In the genomic region with DNA sequence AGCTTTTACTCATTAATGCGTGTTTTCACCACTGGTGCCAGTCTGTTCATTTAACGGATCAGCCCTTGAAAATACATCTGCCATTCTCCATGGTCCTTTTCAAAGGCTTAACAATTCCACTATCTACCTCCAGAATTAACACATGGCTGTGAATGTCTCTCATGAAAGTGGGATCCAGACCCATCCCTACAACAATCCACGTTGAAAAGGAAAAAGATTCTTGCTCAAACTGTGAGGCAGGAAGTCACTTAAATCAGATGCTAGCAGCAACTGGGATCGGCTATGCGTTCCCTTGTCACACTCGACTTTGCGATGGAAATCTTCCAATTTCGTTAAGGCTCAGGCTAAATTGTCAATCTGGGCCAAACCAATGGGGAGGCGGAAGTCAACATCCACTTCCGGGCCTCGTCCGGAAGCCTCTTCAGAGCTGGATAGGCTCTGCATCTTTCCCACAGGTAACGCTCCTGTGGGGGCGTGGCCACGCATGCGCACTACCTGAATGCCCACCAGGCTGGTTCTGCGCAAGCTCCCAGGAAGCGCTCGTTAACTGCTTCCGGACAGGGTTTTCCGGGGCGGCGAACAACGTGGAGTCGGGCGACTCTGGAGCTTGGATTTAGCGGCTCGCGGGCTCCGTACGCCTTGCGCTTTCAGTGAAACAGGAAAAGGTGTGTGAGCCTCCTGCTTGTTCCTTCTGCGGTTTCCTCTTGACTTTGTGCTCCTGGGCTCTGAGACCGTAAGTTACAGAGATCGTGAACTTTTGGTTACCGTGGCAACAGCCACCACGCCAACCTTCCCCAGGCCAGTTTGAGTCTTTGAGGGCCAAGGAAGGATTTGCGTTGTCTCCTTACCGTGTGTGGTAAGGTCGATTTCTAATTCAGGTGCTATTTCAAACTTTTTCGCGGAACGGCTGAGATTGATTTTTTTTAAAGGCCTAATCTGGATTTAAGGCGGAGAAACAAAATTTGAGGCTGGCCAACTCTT, we compare ENCODE assay signal across 8 mouse cellular contexts. TPM values are rescaled to one million over a fixed set of nuclear protein-coding genes. Genes with fewer than 3 reads are reported as not detected.
DNase-seq lines count a peak whose midpoint lies in the region; ATAC-seq and TF ChIP-seq lines count a peak whose summit lies in the region.

A gene (plus strand): TSS at position 556 of the 981 bp plus-strand sequence.

- H3K4me1 ChIP-seq in cortical plate, adult 2 months (ENCODE audit: control insufficient read depth, insufficient read depth, low read length) = peaks cover 3% of the 10 kb centered on the region; the same call in 1 of the 2 replicates
- H3K4me1 ChIP-seq in megakaryocyte, embryonic 14.5 days = peaks cover 44% of the 10 kb centered on the region

- H3K27me3 ChIP-seq in megakaryocyte, embryonic 14.5 days (replicated peaks) = no peaks in the 10 kb centered on the region

- H3K36me3 ChIP-seq in megakaryocyte, embryonic 14.5 days (replicated peaks; ENCODE audit: low read length) = peaks cover 10% of the 10 kb centered on the region

- DNase-seq in gastrocnemius, adult 8-10 months (ENCODE audit: low spot score in 2 of 2) = peak; percentile 61 to 85
- peak; percentile 81 for DNase-seq in hindlimb bud, embryonic 11.5 days (ENCODE audit: extremely low spot score, low read depth, low spot score)
- DNase-seq in left cerebral cortex, adult 8-10 months (ENCODE audit: low spot score in 2 of 2) = peak; percentile 75 to 92
- DNase-seq in right cerebral cortex, postnatal 10 days (ENCODE audit: low spot score in 2 of 2) = peak; percentile 96 to 97
- DNase-seq in urinary bladder, postnatal 25 days (ENCODE audit: low spot score) = peak; percentile 87

- TF ChIP-seq CTCF in cortical plate, adult 2 months (IDR thresholded peaks at IDR 0.05; ENCODE audit: extremely low read depth, insufficient read depth, low read length) = no peak

- TF ChIP-seq POLR2A in cortical plate, adult 2 months (IDR thresholded peaks at IDR 0.05; ENCODE audit: extremely low read depth, insufficient read depth, low read length) = no peak

- ATAC-seq in activated CD4-positive, CD25-positive, alpha-beta regulatory T cell, adult 4 months = peak; percentile 98

- peak within 1 kb of the TSS; percentile 93 for H3K4me3 ChIP-seq in cortical plate, adult 2 months (ENCODE audit: insufficient read depth, low read length)
- peak within 1 kb of the TSS; percentile 94 for H3K4me3 ChIP-seq in megakaryocyte, embryonic 14.5 days (replicated peaks)

- peaks cover 4% of the 10 kb centered on the region; the same call in 1 of the 2 replicates for H3K9me3 ChIP-seq in megakaryocyte, embryonic 14.5 days

- H3K27ac ChIP-seq in cortical plate, adult 2 months (ENCODE audit: insufficient read depth, low read length) = no peak within 1 kb of the TSS

RNA-seq across cellular contexts. Expression of the gene that starts here (rescaled TPM):
- 10 to 100 TPM; 21.3 to 26.9 TPM for polyA plus RNA-seq in activated CD4-positive, CD25-positive, alpha-beta regulatory T cell, adult 4 months (2017; shearing (Covaris generic))
- polyA plus RNA-seq in cortical plate, adult 2 months (2012; rRNA removed) = 25.2 and 27.7 TPM in 2 replicates
- total RNA-seq in gastrocnemius, adult 8-10 months (2022) = 1 to 10 TPM; 4.0 to 7.9 (median 5.3) TPM
- total RNA-seq in left cerebral cortex, adult 8-10 months (2022) = 10 to 100 TPM; 15.0 to 21.5 (median 16.7) TPM
- 1.8 TPM in 1 of 2 replicates, not detected in the other for polyA plus RNA-seq in megakaryocyte, embryonic 14.5 days (2012; ENCODE audit: insufficient read depth, low replicate concordance)
